In the genomic region with DNA sequence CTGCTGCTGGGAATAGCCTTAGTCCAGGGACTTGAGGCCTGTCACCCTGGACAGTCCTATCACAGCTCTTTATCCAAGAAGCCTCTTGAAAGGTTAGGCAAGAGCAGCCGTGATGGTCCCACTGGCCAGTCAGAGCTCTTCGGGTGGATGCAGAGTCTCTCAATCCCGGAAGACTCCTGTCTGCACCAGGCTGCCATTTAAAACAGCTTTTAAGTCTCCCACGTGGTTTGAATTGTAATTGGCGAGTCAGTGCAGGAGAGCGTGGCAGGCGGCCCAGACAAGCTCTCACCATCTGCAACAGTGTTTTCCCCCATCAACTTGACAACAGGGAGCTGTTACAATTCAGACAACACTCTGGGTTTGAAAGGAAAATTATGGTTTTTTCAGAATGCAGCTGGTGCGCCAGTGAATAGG, we compare ENCODE assay signal across 9 mouse cellular contexts. TPM values are rescaled to one million over a fixed set of nuclear protein-coding genes. Genes with fewer than 3 reads are reported as not detected.
DNase-seq lines count a peak whose midpoint lies in the region; ATAC-seq and TF ChIP-seq lines count a peak whose summit lies in the region.
"Had no signal": no experiment of that assay in that cellular context is flagged by ENCODE, and none has a peak within 500 bp of the region (broad histone marks: within the 10 kb centered on the region; RNA-seq: fewer than 3 reads in every experiment).

No protein-coding gene starts in this region.

- ATAC-seq in hindbrain, embryonic 13.5 days (ENCODE audit: low FRiP score) = peak; percentile 76
- peak; percentile 78 for ATAC-seq in midbrain, embryonic 16.5 days
- no peak for ATAC-seq in liver, embryonic 11.5 days (replicated peaks; ENCODE audit: low FRiP score)

- H3K9ac ChIP-seq in hindbrain, embryonic 13.5 days = no peak overlapping the region
- peak overlapping the region; percentile 39; the same call in 1 of the 2 replicates for H3K9ac ChIP-seq in midbrain, embryonic 16.5 days (ENCODE audit: low read depth, low read length)
- no peak overlapping the region for H3K9ac ChIP-seq in liver, embryonic 11.5 days (ENCODE audit: low read depth, low read length)

- peak overlapping the region; percentile 92 for H3K27ac ChIP-seq in hindbrain, embryonic 13.5 days
- no peak overlapping the region for H3K27ac ChIP-seq in left cerebral cortex, adult 2 months
- peak overlapping the region; percentile 85 for H3K27ac ChIP-seq in midbrain, embryonic 16.5 days (ENCODE audit: low read length)
- H3K27ac ChIP-seq in liver, embryonic 11.5 days (ENCODE audit: low read depth, low read length) = no peak overlapping the region

- intact Hi-C loops in left cerebral cortex, adult 2 months (cut with DNase I) = loop anchor here (2.0 to 5.0 kb wide), 2 partner anchors 38 to 78 kb away; a partner anchor contains a TSS

- H3K4me2 ChIP-seq in hindbrain, embryonic 13.5 days = peak overlapping the region; percentile 33
- H3K4me2 ChIP-seq in midbrain, embryonic 16.5 days (ENCODE audit: low read length) = peak overlapping the region; percentile 34
- no peak overlapping the region for H3K4me2 ChIP-seq in liver, embryonic 11.5 days

- DNase-seq in MN1 (ENCODE audit: low spot score) = peak; percentile 32
- DNase-seq in cerebellum, adult 8-10 months = peak; percentile 80
- DNase-seq in frontal cortex, postnatal 14 days (ENCODE audit: low spot score in 2 of 2) = peak; percentile 74 to 79
- peak; percentile 73 to 75 for DNase-seq in left cerebral cortex, adult 2 months (ENCODE audit: extremely low spot score in 1 of 2, low spot score in 2 of 2)
- DNase-seq in liver, embryonic 11.5 days (ENCODE audit: low spot score) = no peak
- no peak for DNase-seq in thymus, postnatal 0 days (ENCODE audit: low spot score)

- H3K36me3 ChIP-seq in hindbrain, embryonic 13.5 days = no peaks in the 10 kb centered on the region
- no peaks in the 10 kb centered on the region for H3K36me3 ChIP-seq in midbrain, embryonic 16.5 days (ENCODE audit: control insufficient read depth, insufficient read depth, low read length)
- H3K36me3 ChIP-seq in liver, embryonic 11.5 days (ENCODE audit: control insufficient read depth, insufficient read depth, low read length) = no peaks in the 10 kb centered on the region

- H3K4me3 ChIP-seq in hindbrain, embryonic 13.5 days = no peak overlapping the region
- H3K4me3 ChIP-seq in left cerebral cortex, adult 2 months = peak overlapping the region; percentile 16; the same call in 1 of the 2 replicates
- no peak overlapping the region for H3K4me3 ChIP-seq in midbrain, embryonic 16.5 days (ENCODE audit: low read depth, low read length)
- no peak overlapping the region for H3K4me3 ChIP-seq in liver, embryonic 11.5 days (ENCODE audit: low read depth, low read length)

- peaks cover 39% of the 10 kb centered on the region for H3K4me1 ChIP-seq in hindbrain, embryonic 13.5 days (replicated peaks)
- H3K4me1 ChIP-seq in midbrain, embryonic 16.5 days (ENCODE audit: control insufficient read depth, insufficient read depth, low read length) = peaks cover 26% of the 10 kb centered on the region
- no peaks in the 10 kb centered on the region for H3K4me1 ChIP-seq in liver, embryonic 11.5 days (replicated peaks; ENCODE audit: control insufficient read depth, insufficient read depth, low read length)

- 15% methylated on average over 8 of the region's 8 CpGs for WGBS in hindbrain, embryonic 13.5 days
- 10% methylated on average over 8 of the region's 8 CpGs for WGBS in midbrain, embryonic 16.5 days
- WGBS in liver, embryonic 11.5 days = 70% methylated on average over 8 of the region's 8 CpGs

- TF ChIP-seq CTCF in left cerebral cortex, adult 2 months (IDR thresholded peaks at IDR 0.05) = no peak

- H3K27me3 ChIP-seq in hindbrain, embryonic 13.5 days = no peaks in the 10 kb centered on the region
- no peaks in the 10 kb centered on the region for H3K27me3 ChIP-seq in midbrain, embryonic 16.5 days (ENCODE audit: control insufficient read depth, insufficient read depth, low read depth, low read length)
- H3K27me3 ChIP-seq in liver, embryonic 11.5 days (replicated peaks; ENCODE audit: control insufficient read depth, insufficient read depth, low read length) = no peaks in the 10 kb centered on the region

- no peaks in the 10 kb centered on the region for H3K9me3 ChIP-seq in hindbrain, embryonic 13.5 days
- H3K9me3 ChIP-seq in midbrain, embryonic 16.5 days (replicated peaks; ENCODE audit: control insufficient read depth, low read length, poor library complexity, severe bottlenecking) = no peaks in the 10 kb centered on the region
- H3K9me3 ChIP-seq in liver, embryonic 11.5 days (ENCODE audit: control insufficient read depth, low read length) = no peaks in the 10 kb centered on the region

RNA-seq across cellular contexts. Expression of a gene that starts 31.7 kb away (rescaled TPM):
- 19.9 and 21.0 TPM in 2 replicates for polyA plus RNA-seq in hindbrain, embryonic 13.5 days (2015; fragmentation: Nextera tagmentation; extraction: Ambion mirVana)
- 1 to 10 TPM; 6.2 to 9.3 TPM for total RNA-seq in left cerebral cortex, adult 2 months (2021)
- polyA plus RNA-seq in midbrain, embryonic 16.5 days (2015; fragmentation: Nextera tagmentation; extraction: Ambion mirVana) = 27.2 and 29.0 TPM in 2 replicates
- polyA plus RNA-seq in liver, embryonic 11.5 days (2014; fragmentation: Nextera tagmentation; extraction: Ambion mirVana) = 0.34 and 0.44 TPM in 2 replicates
- 0.21 and 0.25 TPM in 2 replicates for polyA plus RNA-seq in thymus, postnatal 0 days (2015; fragmentation: Nextera tagmentation; extraction: Ambion mirVana)
- total RNA-seq: liver, adult 2 months had no signal
- polyA plus RNA-seq: liver, adult 2 months had no signal

RNA-seq across cellular contexts. Expression of a gene that starts 38.1 kb away (rescaled TPM):
- polyA plus RNA-seq in hindbrain, embryonic 13.5 days (2015; fragmentation: Nextera tagmentation; extraction: Ambion mirVana) = 0.40 and 0.44 TPM in 2 replicates
- total RNA-seq in left cerebral cortex, adult 2 months (2021) = under 1 TPM; 0.30 to 0.36 TPM
- 0.64 and 0.76 TPM in 2 replicates for polyA plus RNA-seq in midbrain, embryonic 16.5 days (2015; fragmentation: Nextera tagmentation; extraction: Ambion mirVana)
- polyA plus RNA-seq in liver, embryonic 11.5 days (2014; fragmentation: Nextera tagmentation; extraction: Ambion mirVana) = 0.32 TPM in 1 of 2 replicates, not detected in the other
- 0.41 and 0.46 TPM in 2 replicates for polyA plus RNA-seq in thymus, postnatal 0 days (2015; fragmentation: Nextera tagmentation; extraction: Ambion mirVana)

RNA-seq across cellular contexts. Expression of a gene that starts 38.5 kb away (rescaled TPM):
- 21.5 and 21.8 TPM in 2 replicates for polyA plus RNA-seq in hindbrain, embryonic 13.5 days (2015; fragmentation: Nextera tagmentation; extraction: Ambion mirVana)
- 1 to 10 TPM; 5.7 to 7.0 TPM for total RNA-seq in left cerebral cortex, adult 2 months (2021)
- polyA plus RNA-seq in midbrain, embryonic 16.5 days (2015; fragmentation: Nextera tagmentation; extraction: Ambion mirVana) = 18.6 and 19.4 TPM in 2 replicates
- polyA plus RNA-seq in liver, embryonic 11.5 days (2014; fragmentation: Nextera tagmentation; extraction: Ambion mirVana) = 29.2 and 30.8 TPM in 2 replicates
- polyA plus RNA-seq in thymus, postnatal 0 days (2015; fragmentation: Nextera tagmentation; extraction: Ambion mirVana) = 41.9 and 43.8 TPM in 2 replicates

RNA-seq across cellular contexts. Expression of a gene that starts 45.4 kb away (rescaled TPM):
- 18.4 and 20.2 TPM in 2 replicates for polyA plus RNA-seq in hindbrain, embryonic 13.5 days (2015; fragmentation: Nextera tagmentation; extraction: Ambion mirVana)
- total RNA-seq in left cerebral cortex, adult 2 months (2021) = 10 to 100 TPM; 19.6 to 20.8 TPM
- polyA plus RNA-seq in midbrain, embryonic 16.5 days (2015; fragmentation: Nextera tagmentation; extraction: Ambion mirVana) = 22.8 and 27.1 TPM in 2 replicates
- polyA plus RNA-seq in liver, embryonic 11.5 days (2014; fragmentation: Nextera tagmentation; extraction: Ambion mirVana) = 1.6 and 3.7 TPM in 2 replicates
- 17.3 and 22.1 TPM in 2 replicates for polyA plus RNA-seq in thymus, postnatal 0 days (2015; fragmentation: Nextera tagmentation; extraction: Ambion mirVana)

Comparison
In these comparisons a context has a peak if more than half of its experiments do, and no peak if none do; other contexts are left out.
1. DNase-seq: peak in MN1 (single experiment), cerebellum, adult 8-10 months (single experiment), frontal cortex, postnatal 14 days (2 of 2) and left cerebral cortex, adult 2 months (2 of 2); none in liver, embryonic 11.5 days (single experiment) and thymus, postnatal 0 days (single experiment).
2. H3K27ac ChIP-seq: peak in hindbrain, embryonic 13.5 days (single experiment) and midbrain, embryonic 16.5 days (single experiment); none in left cerebral cortex, adult 2 months (single experiment) and liver, embryonic 11.5 days (single experiment).
3. RNA of a gene that starts 31.7 kb away (polyA plus RNA-seq): 27.2 to 29.0 TPM in midbrain, embryonic 16.5 days and 19.9 to 21.0 TPM in hindbrain, embryonic 13.5 days; 0.34 to 0.44 TPM in liver, embryonic 11.5 days and 0.21 to 0.25 TPM in thymus, postnatal 0 days; every median in the first group is over 10 times any median in the second.